Mouse (Mus musculus) ovary, postnatal 36 days (tissue): Measurements from ENCODE around the gene Gm49354.

Experiments
- DNase-seq: peaks from one replicate; pipeline ENCODE4 v3.0.0; 2022; ENCODE audit warnings: low spot score, mixed read lengths

The Gm49354 gene

DNA sequence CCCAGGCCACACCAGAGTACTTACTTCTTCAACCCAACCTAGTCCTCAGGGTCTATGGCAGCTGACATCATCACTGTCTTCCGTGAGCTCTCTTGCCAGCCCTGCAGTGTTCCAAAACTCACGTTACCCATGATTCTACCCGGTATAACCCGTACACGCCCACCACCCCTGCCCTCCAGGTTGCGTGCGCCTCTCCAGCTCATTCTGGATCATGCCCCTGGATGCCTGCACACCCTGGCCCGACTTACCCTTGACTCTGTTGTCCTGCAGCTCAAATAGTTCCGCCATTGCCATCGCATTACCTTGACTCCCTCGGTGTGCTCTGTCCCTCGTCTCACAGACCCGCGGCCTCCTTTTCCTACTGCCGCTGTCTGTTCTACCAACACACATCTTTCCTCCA, 71.8 kb downstream of the Gm49354 start, which contains the start of gene Spata31d1a:
Gene Spata31d1a, minus strand, starts transcription at position 101 of the 400 bp plus-strand sequence.
- no peak for DNase-seq
